Mouse (Mus musculus) kidney, adult 2 months (tissue): ENCODE measurements around the gene Ism2. TPM values are rescaled to one million over a fixed set of nuclear protein-coding genes. Genes with fewer than 3 reads are reported as not detected.

Source experiments
- DNase-seq: peaks from one replicate; pipeline ENCODE4 v3.0.0; 2021
- H3K27ac ChIP-seq: fragments of 200-500 bp; 2 replicates; pipeline ENCODE4 v1.5.1; 2012; ENCODE audit warnings: low read depth, low read length, control low read depth, inconsistent platforms; ENCODE audit not compliant: insufficient read depth
- H3K27me3 ChIP-seq: fragments of 200-500 bp; replicated peaks from 2 replicates; pipeline ENCODE4 v1.6.1; 2012; ENCODE audit warnings: mild to moderate bottlenecking, moderate library complexity, low read length, inconsistent platforms; ENCODE audit not compliant: control insufficient read depth, insufficient read depth
- H3K36me3 ChIP-seq: fragments of 200-500 bp; 2 replicates; pipeline ENCODE4 v1.6.1; 2012; ENCODE audit warnings: mild to moderate bottlenecking, moderate library complexity, low read length, inconsistent platforms; ENCODE audit not compliant: control insufficient read depth, insufficient read depth
- H3K4me1 ChIP-seq: fragments of 200-500 bp; 2 replicates; pipeline ENCODE4 v1.6.1; 2011; ENCODE audit warnings: low read length; ENCODE audit not compliant: control insufficient read depth, insufficient read depth
- H3K4me3 ChIP-seq: fragments of 200-500 bp; 2 replicates; pipeline ENCODE4 v1.5.1; 2011; ENCODE audit warnings: mild to moderate bottlenecking, low read depth, low read length, control low read depth; ENCODE audit not compliant: insufficient read depth
- CTCF ChIP-seq: fragments of 200-500 bp; conservative IDR thresholded peaks from 2 replicates; pipeline ENCODE4 v1.5.1; 2011; ENCODE audit warnings: low read depth, mild to moderate bottlenecking, control low read depth, low read length, moderate library complexity, mixed read lengths; ENCODE audit not compliant: insufficient read depth, insufficient read length
- POLR2A ChIP-seq: fragments of 200-500 bp; IDR thresholded peaks from one replicate; pipeline ENCODE4 v1.6.1; 2011; ENCODE audit warnings: low read depth, low read length, control low read depth
- WGBS: fragments of 180-500 bp; shearing (Covaris S2); methylation state at CpG from one replicate; pipeline ENCODE4 v1.1.7; 2018; 5-methylcytosine and 5-hydroxymethylcytosine counted together
- polyA plus RNA-seq: library from polyadenylated mRNA; depleted of rRNA; stranded (reverse); fragments of >200 nt; gene quantifications from 2 replicates; pipeline ENCODE4 v1.2.3, GENCODE M21; 2012

Gene Ism2
- polyA plus RNA-seq, 1 experiment = 0.06 TPM

DNA sequence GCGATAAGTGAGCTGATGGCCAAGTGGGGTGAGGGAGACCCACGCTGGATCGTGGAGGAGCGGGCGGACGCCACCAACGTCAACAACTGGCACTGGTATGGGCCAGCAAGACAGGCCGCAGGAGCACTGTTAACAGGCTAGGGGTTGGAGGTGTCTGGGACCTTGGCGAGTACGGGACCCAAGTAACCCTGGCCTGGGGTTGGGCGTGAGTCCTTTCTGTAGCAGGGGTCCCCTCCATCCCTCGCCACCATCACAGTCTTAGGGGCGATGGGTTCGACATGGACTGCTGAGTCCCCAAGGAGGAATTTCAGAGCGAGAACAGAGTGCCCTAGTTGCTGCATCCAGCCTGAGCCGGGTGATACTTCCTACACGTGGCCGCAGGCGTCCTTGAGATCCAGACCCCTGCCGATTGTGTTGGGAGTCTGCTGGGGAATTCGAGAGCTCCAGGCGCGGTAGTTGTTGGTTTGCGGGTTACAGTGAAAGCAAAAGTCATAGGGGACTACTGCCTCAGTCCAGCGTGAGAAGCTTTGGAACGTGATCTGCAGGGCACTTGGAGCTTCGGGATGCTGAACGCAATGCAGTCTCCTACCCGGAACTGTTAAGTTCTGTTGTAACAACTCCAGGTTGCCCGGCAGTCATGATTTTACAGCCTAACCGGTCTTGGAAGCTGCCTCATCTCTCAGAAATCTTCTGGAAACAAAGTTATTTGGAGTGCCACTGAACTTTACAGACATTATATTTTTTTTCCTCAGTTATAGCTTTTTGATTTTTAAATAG, 32.5 kb downstream of the Ism2 start:
- peaks cover 5% of the 10 kb centered on the region for H3K36me3 ChIP-seq
- WGBS = under 1% methylated on average over 31 of the region's 31 CpGs
- no peak for DNase-seq

DNA sequence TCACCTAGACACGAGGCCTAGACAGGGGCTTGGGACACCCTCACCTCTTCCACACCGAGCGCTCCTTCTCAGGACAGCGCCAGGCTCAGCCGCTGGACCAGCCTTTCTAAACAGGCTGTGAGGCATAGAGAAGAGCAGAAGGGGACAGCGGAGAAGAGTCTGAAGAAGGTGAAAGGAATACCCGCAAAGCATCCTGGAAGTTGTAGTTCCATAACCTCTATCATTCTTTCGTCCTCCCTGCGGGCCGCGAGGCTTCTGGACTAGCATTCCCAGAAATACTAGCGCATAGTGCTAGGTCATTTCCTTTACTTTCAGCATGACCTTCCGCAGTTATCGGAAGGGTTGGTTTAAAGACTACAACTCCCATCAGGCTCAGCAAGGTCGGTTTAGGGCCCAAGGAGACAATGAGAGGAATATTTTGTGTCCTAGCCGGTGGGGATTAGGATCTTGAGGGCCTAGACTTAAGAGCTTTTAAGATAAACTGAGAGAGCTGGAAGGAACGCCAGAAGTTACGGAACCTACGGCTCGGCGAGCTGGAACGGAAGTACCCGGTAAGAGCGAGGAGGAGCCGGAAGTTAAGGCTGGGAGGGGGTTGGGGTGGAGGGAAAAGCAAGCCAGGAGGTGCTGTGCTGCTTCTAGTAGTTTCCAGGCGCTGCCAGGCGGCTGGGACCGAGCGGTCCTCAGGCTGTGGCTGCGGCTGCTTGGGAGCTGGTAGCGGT, 33.2 kb downstream of the Ism2 start, which contains the start of the genes Vipas39 and Ahsa1:
Vipas39 (minus strand) TSS at position 149 of the 719 bp plus-strand sequence.
Ahsa1 (plus strand) TSS at position 372 of the 719 bp plus-strand sequence.
- Histone ChIP-seq H3K36me3 (peaks cover 3% of the 10 kb centered on the region), H3K4me3 (peak within 1 kb of the TSS; percentile 91), H3K27me3 (no peaks in the 10 kb centered on the region), H3K27ac (peak within 1 kb of the TSS; percentile 98), H3K4me1 (0 out of 2 replicates have a peak, but pooled peaks cover 4% of the 10 kb centered on the region)
- TF ChIP-seq CTCF (0 out of 2 replicates have a peak, but pooled peaks have one; percentile 25), POLR2A (peak; percentile 90)
- WGBS = under 1% methylated on average over 31 of the region's 31 CpGs
- peak; percentile 97 for DNase-seq

More for the DNA sequence above, 32.5 kb downstream of the Ism2 start:
- H3K27ac ChIP-seq = peak overlapping the region; percentile 98
- TF ChIP-seq POLR2A (no peak), CTCF (no peak)
- H3K4me3 ChIP-seq = peak overlapping the region; percentile 91
- 0 out of 2 replicates have a peak, but pooled peaks cover 4% of the 10 kb centered on the region for H3K4me1 ChIP-seq
- no peaks in the 10 kb centered on the region for H3K27me3 ChIP-seq

DNA sequence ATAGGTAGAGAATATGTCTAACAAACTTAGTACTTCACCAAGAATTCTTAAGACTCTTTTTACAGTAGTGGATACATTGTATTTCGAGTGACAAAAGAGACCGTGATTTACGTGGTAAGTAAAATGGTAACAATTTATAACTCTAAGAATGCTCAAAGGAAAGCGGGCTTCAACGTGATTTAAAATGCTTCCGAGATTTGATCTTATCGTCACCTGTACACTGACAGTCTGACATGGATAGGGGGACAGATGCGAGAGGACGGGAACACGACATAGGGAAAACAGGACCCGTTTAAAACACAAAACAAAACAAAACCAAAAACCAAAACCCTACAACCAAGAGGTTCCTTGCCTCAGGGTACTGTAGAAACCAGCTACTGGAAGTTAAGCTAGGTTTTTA, 34.1 kb downstream of the Ism2 start:
- no peak overlapping the region; the same call in 1 of the 2 replicates for H3K27ac ChIP-seq
- no peaks in the 10 kb centered on the region; the same call in 1 of the 2 replicates for H3K36me3 ChIP-seq
- no peak for TF ChIP-seq POLR2A
- no peak for TF ChIP-seq CTCF
- 0 out of 2 replicates have a peak, but pooled peaks cover 4% of the 10 kb centered on the region for H3K4me1 ChIP-seq
- H3K27me3 ChIP-seq = no peaks in the 10 kb centered on the region
- 6% methylated on average over 11 of the region's 11 CpGs for WGBS
- H3K4me3 ChIP-seq = peak overlapping the region; percentile 85
- DNase-seq = no peak

GRCm38 (mm10) chr12:87260562-87260961, 38.9 kb downstream of the Ism2 start:
- no peak overlapping the region for H3K27ac ChIP-seq
- 94% methylated on average over 8 of the region's 8 CpGs for WGBS
- H3K4me1 ChIP-seq = no peaks in the 10 kb centered on the region
- H3K4me3 ChIP-seq = no peak overlapping the region
- TF ChIP-seq POLR2A (no peak), CTCF (no peak)
- H3K27me3 ChIP-seq = no peaks in the 10 kb centered on the region
- peaks cover 3% of the 10 kb centered on the region for H3K36me3 ChIP-seq
- DNase-seq = no peak

- WGBS = 95% methylated on average over 5 of the region's 5 CpGs
- peaks cover 3% of the 10 kb centered on the region for H3K36me3 ChIP-seq
- DNase-seq = no peak
- H3K4me1 ChIP-seq = no peaks in the 10 kb centered on the region
- no peak overlapping the region for H3K4me3 ChIP-seq
- no peak for TF ChIP-seq CTCF
- no peak for TF ChIP-seq POLR2A
- no peaks in the 10 kb centered on the region for H3K27me3 ChIP-seq
- no peak overlapping the region for H3K27ac ChIP-seq
Measured at GRCm38 (mm10) chr12:87256629-87257028, 42.9 kb downstream of the Ism2 start.

GRCm38 (mm10) chr12:87253878-87254277, 45.6 kb downstream of the Ism2 start:
- 97% methylated on average over 6 of the region's 6 CpGs for WGBS
- no peak for DNase-seq
- TF ChIP-seq CTCF = no peak
- TF ChIP-seq POLR2A = no peak
- Histone ChIP-seq H3K4me1 (no peaks in the 10 kb centered on the region), H3K27ac (no peak overlapping the region), H3K4me3 (no peak overlapping the region), H3K27me3 (no peaks in the 10 kb centered on the region), H3K36me3 (peaks cover 4% of the 10 kb centered on the region)

GRCm38 (mm10) chr12:87250161-87250560, 49.3 kb downstream of the Ism2 start:
- no peak for DNase-seq
- TF ChIP-seq POLR2A (no peak), CTCF (no peak)
- no peak overlapping the region for H3K27ac ChIP-seq
- H3K27me3 ChIP-seq = no peaks in the 10 kb centered on the region
- H3K4me1 ChIP-seq = no peaks in the 10 kb centered on the region
- peaks cover 8% of the 10 kb centered on the region for H3K36me3 ChIP-seq
- 93% methylated on average over 6 of the region's 6 CpGs for WGBS
- H3K4me3 ChIP-seq = no peak overlapping the region
